Mouse (Mus musculus) cerebellum, adult 2 months (tissue): ENCODE measurements at regions not wholly inside any gene's neighbourhood (a gene's known extent, or its start where the extent isn't known, plus 50 kb on each side); places are given as distances from the start of the nearest gene placed in this dataset.

Experiments
- CTCF ChIP-seq: fragments of 200-500 bp; IDR thresholded peaks from 2 replicates; pipeline ENCODE4 v1.5.1; 2011; ENCODE audit warnings: low read depth, mild to moderate bottlenecking, control low read depth, low read length, moderate library complexity, borderline replicate concordance; ENCODE audit not compliant: insufficient read depth
- POLR2A ChIP-seq: fragments of 200-500 bp; IDR thresholded peaks from 2 replicates; pipeline ENCODE4 v1.6.1; 2011; ENCODE audit warnings: low read length, control low read depth, borderline replicate concordance; ENCODE audit not compliant: insufficient read depth

GRCm38 (mm10) chr17:94243821-94244220 is 506.0 kb downstream of the Mettl4 start:
- TF ChIP-seq CTCF, result no peak
- no peak for TF ChIP-seq POLR2A
